Mouse (Mus musculus): ENCODE results near the gene Gstt4.

- TF ChIP-seq CTCF (IDR thresholded peaks at IDR 0.05; ENCODE audit: extremely low read depth, insufficient read depth, insufficient read length, insufficient replicate concordance): no peak
- TF ChIP-seq POLR2A (IDR thresholded peaks at IDR 0.05; ENCODE audit: low read depth, low read length): no peak
Observed at GRCm38 (mm10) chr10:75845306-75845930, 23.1 kb upstream of the Gstt4 start.
